ENCODE assay signal across 1 mouse cellular context in the genomic region with DNA sequence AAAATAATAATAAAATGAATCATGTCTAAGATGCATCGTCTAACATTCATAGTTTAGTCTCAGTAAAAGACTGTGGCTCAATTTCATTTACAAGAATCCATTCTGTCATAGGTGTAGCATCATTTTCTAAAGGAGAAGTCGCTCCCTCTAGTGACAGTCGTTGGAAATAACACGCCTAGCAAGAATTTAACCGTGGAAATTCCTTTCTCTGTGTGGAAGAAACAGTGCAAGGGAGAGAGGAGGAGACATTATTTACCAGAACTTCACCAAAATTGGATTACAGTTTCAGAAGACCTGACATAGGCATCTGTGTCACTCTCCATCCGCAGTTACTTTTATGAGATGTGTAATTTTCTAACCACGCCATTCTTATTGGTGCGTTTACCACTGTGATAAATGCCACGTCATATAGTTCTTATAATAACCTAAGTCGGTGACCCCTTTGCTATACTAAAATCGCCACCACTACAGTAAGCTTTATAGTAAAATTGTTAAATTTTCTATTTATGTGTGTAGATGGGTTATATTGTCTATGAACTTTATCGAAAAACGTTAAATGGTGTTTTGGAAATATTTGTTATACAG.
A peak's percentile ranks its signal among the peaks of the same experiment; 100 is the strongest.
TF ChIP-seq lines count a peak whose summit lies in the region.

No protein-coding gene starts in this region.

TF ChIP-seq in CH12.LX, 34 proteins besides CTCF, POLR2A, EP300 and RAD21 (continued from another document):
- TF ChIP-seq CHD2 (IDR thresholded peaks at IDR 0.05; ENCODE audit: low read length) (no peak), NRF1 (IDR thresholded peaks at IDR 0.05; ENCODE audit: low read depth, low read length) (no peak), ZC3H11A (IDR thresholded peaks at IDR 0.05; ENCODE audit: low read depth, low read length) (peak; percentile 35), MAZ (IDR thresholded peaks at IDR 0.05; ENCODE audit: low read depth, low read length) (no peak), GABPA (IDR thresholded peaks at IDR 0.05; ENCODE audit: insufficient replicate concordance, low read depth, low read length) (no peak), POLR2AphosphoS2 (IDR thresholded peaks at IDR 0.05; ENCODE audit: low read depth, low read length) (no peak), ZKSCAN1 (IDR thresholded peaks at IDR 0.05; ENCODE audit: borderline replicate concordance, low read depth, low read length) (no peak), KAT2A (IDR thresholded peaks at IDR 0.05; ENCODE audit: insufficient replicate concordance, low read length) (no peak), USF1 (IDR thresholded peaks at IDR 0.05; ENCODE audit: low read depth, low read length) (no peak)
